8 mouse cellular contexts compared by ENCODE assay signal in genomic region chr7:141391625-141392551, GRCm38 (mm10). TPM values are rescaled to one million over a fixed set of nuclear protein-coding genes. Genes with fewer than 3 reads are reported as not detected.
DNase-seq lines count a peak whose midpoint lies in the region; ATAC-seq and TF ChIP-seq lines count a peak whose summit lies in the region.

TSS of gene Taldo1 (plus strand) at chr7:141392199.

- H3K27ac ChIP-seq in forebrain, embryonic 16.5 days (ENCODE audit: low read length) = peak within 1 kb of the TSS; percentile 76
- H3K27ac ChIP-seq in layer of hippocampus, adult 2 months = peak within 1 kb of the TSS; percentile 94
- peak within 1 kb of the TSS; percentile 74 for H3K27ac ChIP-seq in lung, embryonic 14.5 days (ENCODE audit: low read depth)
- H3K27ac ChIP-seq in olfactory bulb, adult 2 months (ENCODE audit: insufficient read depth, low read depth, low read length) = peak within 1 kb of the TSS; percentile 58
- H3K27ac ChIP-seq in thymus, adult 2 months (ENCODE audit: control insufficient read depth, insufficient read depth, low read length) = peak within 1 kb of the TSS; percentile 8; the same call in 1 of the 2 replicates

- no peak for TF ChIP-seq CTCF in layer of hippocampus, adult 2 months (conservative IDR thresholded peaks at IDR 0.05)
- no peak for TF ChIP-seq CTCF in lung, embryonic 14.5 days (IDR thresholded peaks at IDR 0.05; ENCODE audit: low read depth)
- TF ChIP-seq CTCF in olfactory bulb, adult 2 months (IDR thresholded peaks at IDR 0.05; ENCODE audit: insufficient read depth, low read depth, low read length) = no peak
- TF ChIP-seq CTCF in thymus, adult 2 months (IDR thresholded peaks at IDR 0.05; ENCODE audit: borderline replicate concordance, control insufficient read depth, extremely low read depth, insufficient read depth, low read length, poor library complexity) = no peak

- ATAC-seq in forebrain, embryonic 16.5 days = peak; percentile 97
- ATAC-seq in lung, embryonic 14.5 days (ENCODE audit: insufficient read depth) = peak; percentile 94

- no peaks in the 10 kb centered on the region for H3K27me3 ChIP-seq in forebrain, embryonic 16.5 days (replicated peaks; ENCODE audit: control insufficient read depth, insufficient read depth, low read length)
- no peaks in the 10 kb centered on the region for H3K27me3 ChIP-seq in lung, embryonic 14.5 days (ENCODE audit: insufficient read depth, low read length)
- no peaks in the 10 kb centered on the region for H3K27me3 ChIP-seq in thymus, adult 2 months (ENCODE audit: control insufficient read depth, insufficient read depth, low read length)

- peak; percentile 98 for DNase-seq in ES-CJ7 (ENCODE audit: low read depth, low spot score)
- peak; percentile 93 for DNase-seq in cerebellum, adult 11-12 months
- peak; percentile 95 to 96 for DNase-seq in heart, postnatal 36 days
- DNase-seq in layer of hippocampus, adult 2 months (ENCODE audit: low spot score in 2 of 2) = peak; percentile 94
- peak; percentile 98 for DNase-seq in lung, embryonic 14.5 days
- DNase-seq in thymus, adult 2 months = peak; percentile 99

- peak; percentile 87 for TF ChIP-seq POLR2A in olfactory bulb, adult 2 months (IDR thresholded peaks at IDR 0.05; ENCODE audit: insufficient read depth, low read depth, low read length)
- peak; percentile 67; the same call in 1 of the 2 replicates for TF ChIP-seq POLR2A in thymus, adult 2 months (IDR thresholded peaks at IDR 0.05; ENCODE audit: control insufficient read depth, extremely low read depth, insufficient read depth, low read length, poor library complexity)

- H3K9ac ChIP-seq in forebrain, embryonic 16.5 days (replicated peaks; ENCODE audit: low read depth, low read length) = peak within 1 kb of the TSS; percentile 87
- H3K9ac ChIP-seq in lung, embryonic 14.5 days = peak within 1 kb of the TSS; percentile 60

- under 1% methylated on average over 57 of the region's 57 CpGs for WGBS in forebrain, embryonic 16.5 days
- WGBS in lung, embryonic 14.5 days = under 1% methylated on average over 57 of the region's 57 CpGs
- WGBS in olfactory bulb, adult 2 months = under 1% methylated on average over 57 of the region's 57 CpGs
- WGBS in thymus, adult 2 months = under 1% methylated on average over 57 of the region's 57 CpGs

- peaks cover 4% of the 10 kb centered on the region; the same call in 1 of the 2 replicates for H3K36me3 ChIP-seq in forebrain, embryonic 16.5 days (ENCODE audit: control insufficient read depth, insufficient read depth)
- H3K36me3 ChIP-seq in lung, embryonic 14.5 days (ENCODE audit: insufficient read depth) = peaks cover 12% of the 10 kb centered on the region; the same call in 1 of the 2 replicates
- H3K36me3 ChIP-seq in thymus, adult 2 months (ENCODE audit: control insufficient read depth, insufficient read depth, low read length) = peaks cover 9% of the 10 kb centered on the region; the same call in 1 of the 2 replicates

- no peaks in the 10 kb centered on the region for H3K9me3 ChIP-seq in forebrain, embryonic 16.5 days (ENCODE audit: control insufficient read depth, low read length)
- H3K9me3 ChIP-seq in lung, embryonic 14.5 days (ENCODE audit: low read depth, low read length) = no peaks in the 10 kb centered on the region

- peaks cover 13% of the 10 kb centered on the region for H3K4me1 ChIP-seq in forebrain, embryonic 16.5 days (replicated peaks; ENCODE audit: control insufficient read depth, insufficient read depth, low read length)
- peaks cover 3% of the 10 kb centered on the region; the same call in 1 of the 2 replicates for H3K4me1 ChIP-seq in lung, embryonic 14.5 days (ENCODE audit: insufficient read depth)
- peaks cover 3% of the 10 kb centered on the region; the same call in 1 of the 2 replicates for H3K4me1 ChIP-seq in olfactory bulb, adult 2 months (ENCODE audit: control insufficient read depth, insufficient read depth, low read length)
- H3K4me1 ChIP-seq in thymus, adult 2 months (replicated peaks; ENCODE audit: control insufficient read depth, insufficient read depth, low read length) = peaks cover 8% of the 10 kb centered on the region

- H3K4me2 ChIP-seq in forebrain, embryonic 16.5 days (ENCODE audit: low read length) = peak within 1 kb of the TSS; percentile 97
- H3K4me2 ChIP-seq in lung, embryonic 14.5 days = peak within 1 kb of the TSS; percentile 83

- intact Hi-C loops in heart, postnatal 36 days (cut with DNase I) = no loop called here

- H3K4me3 ChIP-seq in forebrain, embryonic 16.5 days (replicated peaks; ENCODE audit: low read length) = peak within 1 kb of the TSS; percentile 79
- H3K4me3 ChIP-seq in layer of hippocampus, adult 2 months = peak within 1 kb of the TSS; percentile 80
- H3K4me3 ChIP-seq in lung, embryonic 14.5 days (ENCODE audit: low read depth, low read length) = peak within 1 kb of the TSS; percentile 70
- peak within 1 kb of the TSS; percentile 72 for H3K4me3 ChIP-seq in olfactory bulb, adult 2 months (ENCODE audit: insufficient read depth, low read depth, low read length)
- H3K4me3 ChIP-seq in thymus, adult 2 months (ENCODE audit: control insufficient read depth, insufficient read depth, low read length) = peak within 1 kb of the TSS; percentile 81

RNA-seq across cellular contexts. Expression of gene Taldo1, which starts in this region (rescaled TPM):
- 342 and 375 TPM in 2 replicates for polyA plus RNA-seq in forebrain, embryonic 16.5 days (2015; fragmentation: Nextera tagmentation; extraction: Ambion mirVana)
- 100 to 1,000 TPM; 114 to 116 TPM for total RNA-seq in heart, postnatal 36 days (2021)
- total RNA-seq in layer of hippocampus, adult 2 months (2021) = 100 to 1,000 TPM; 111 to 114 TPM
- polyA plus RNA-seq in lung, embryonic 14.5 days (2014; fragmentation: Nextera tagmentation; extraction: Ambion mirVana) = 241 and 257 TPM in 2 replicates
- not detected in 2 replicates for polyA plus RNA-seq in olfactory bulb, adult 2 months (2012; ENCODE audit: insufficient read depth, insufficient read length, low replicate concordance, missing spikeins)
- 216 and 235 TPM in 2 replicates for polyA plus RNA-seq in thymus, adult 2 months (2012; rRNA removed)

Comparison
In these comparisons a context has a peak if more than half of its experiments do, and no peak if none do; other contexts are left out.
1. Peak in every context shown above with its lines: DNase-seq, ATAC-seq, H3K4me3 ChIP-seq and H3K27ac ChIP-seq.
2. H3K27ac ChIP-seq: peak in every context shown above with its lines; median percentile 94 in layer of hippocampus, adult 2 months; 76 in forebrain, embryonic 16.5 days; 74 in lung, embryonic 14.5 days; 58 in olfactory bulb, adult 2 months; 8 in thymus, adult 2 months.